Mouse (Mus musculus): ENCODE results near the gene Smc6. TPM values are rescaled to one million over a fixed set of nuclear protein-coding genes. Genes with fewer than 3 reads are reported as not detected.

Gene Smc6
- total and polyA plus RNA-seq, 2 experiments from 2014 or later: 36.0 to 103 TPM

- Histone ChIP-seq H3K9me3 (ENCODE audit: low read length) (no peaks in the 10 kb centered on the region), H3K36me3 (ENCODE audit: insufficient read depth) (peaks cover 31% of the 10 kb centered on the region), H3K27me3 (ENCODE audit: insufficient read depth, low read length) (no peaks in the 10 kb centered on the region), H3K4me1 (ENCODE audit: insufficient read depth) (no peaks in the 10 kb centered on the region), H3K9ac (no peak overlapping the region), H3K4me3 (ENCODE audit: low read depth, low read length) (no peak overlapping the region), H3K4me2 (ENCODE audit: low read depth) (no peak overlapping the region), H3K27ac (ENCODE audit: low read depth, low read length) (no peak overlapping the region)
- WGBS: 76% methylated on average over 6 of the region's 6 CpGs
- ATAC-seq (no peak), DNase-seq (no peak)
- no peak for TF ChIP-seq CTCF (IDR thresholded peaks at IDR 0.05; ENCODE audit: low read depth)
Measured at GRCm38 (mm10) chr12:11317671-11318070, 52.0 kb downstream of the Smc6 start.

DNA sequence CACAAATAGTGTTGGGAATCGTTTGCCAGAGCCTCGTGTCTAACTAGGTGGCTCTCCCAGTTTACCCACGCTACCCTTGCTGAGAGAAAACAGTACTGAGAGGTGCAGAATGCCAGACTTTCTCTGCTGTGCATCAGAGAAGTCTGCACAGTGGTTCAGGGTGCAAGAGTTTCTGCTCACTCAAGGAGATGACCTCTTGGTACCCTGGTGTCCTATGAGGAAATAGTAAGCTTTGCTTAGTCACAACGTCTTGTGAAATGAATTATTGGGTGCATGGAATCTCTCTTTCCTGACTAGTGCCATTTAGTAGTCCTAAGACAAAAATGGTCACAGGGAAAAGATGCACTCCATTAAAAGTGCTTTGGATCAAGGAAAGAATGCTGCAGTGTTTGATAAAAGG is 58.8 kb downstream of the Smc6 start:
- H3K9ac ChIP-seq: no peak overlapping the region
- H3K4me3 ChIP-seq (ENCODE audit: low read depth, low read length): no peak overlapping the region
- no peaks in the 10 kb centered on the region for H3K27me3 ChIP-seq (ENCODE audit: insufficient read depth, low read length)
- no peak overlapping the region for H3K27ac ChIP-seq (ENCODE audit: low read depth, low read length)
- H3K4me2 ChIP-seq (ENCODE audit: low read depth): no peak overlapping the region
- DNase-seq (no peak), ATAC-seq (no peak)
- no peaks in the 10 kb centered on the region for H3K36me3 ChIP-seq (ENCODE audit: insufficient read depth)
- no peaks in the 10 kb centered on the region for H3K4me1 ChIP-seq (ENCODE audit: insufficient read depth)
- TF ChIP-seq CTCF (IDR thresholded peaks at IDR 0.05; ENCODE audit: low read depth): no peak
- H3K9me3 ChIP-seq (ENCODE audit: low read length): no peaks in the 10 kb centered on the region
- 52% methylated on average over 4 of the region's 4 CpGs for WGBS

DNA sequence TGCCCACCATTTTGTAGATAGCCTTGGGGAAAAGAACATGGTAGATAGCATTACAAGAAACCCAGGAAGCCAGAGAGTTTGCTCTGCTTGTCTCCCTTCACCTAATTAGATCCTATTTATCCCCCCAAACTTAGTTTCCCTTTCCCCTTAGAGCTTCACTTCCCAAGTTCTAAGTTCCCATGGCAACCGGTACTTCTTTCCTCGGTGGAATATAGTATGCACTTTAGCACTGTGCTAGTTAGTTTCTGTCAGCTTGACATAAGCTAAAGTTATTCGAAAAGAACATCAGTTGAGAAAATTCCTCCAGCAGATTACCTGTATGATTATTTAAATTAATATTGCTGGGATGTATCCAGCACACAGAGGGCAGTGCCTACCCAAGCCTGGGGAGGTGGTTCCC is 60.8 kb downstream of the Smc6 start:
- no peak overlapping the region for H3K27ac ChIP-seq (ENCODE audit: low read depth, low read length)
- no peak overlapping the region for H3K4me3 ChIP-seq (ENCODE audit: low read depth, low read length)
- WGBS: 72% methylated on average over 3 of the region's 3 CpGs
- TF ChIP-seq CTCF (IDR thresholded peaks at IDR 0.05; ENCODE audit: low read depth): no peak
- H3K9me3 ChIP-seq (ENCODE audit: low read length): no peaks in the 10 kb centered on the region
- H3K4me2 ChIP-seq (ENCODE audit: low read depth): no peak overlapping the region
- DNase-seq (peak; percentile 20), ATAC-seq (peak; percentile 64; the same call in 1 of the 2 replicates)
- no peak overlapping the region for H3K9ac ChIP-seq
- no peaks in the 10 kb centered on the region for H3K4me1 ChIP-seq (ENCODE audit: insufficient read depth)
- H3K36me3 ChIP-seq (ENCODE audit: insufficient read depth): no peaks in the 10 kb centered on the region
- no peaks in the 10 kb centered on the region for H3K27me3 ChIP-seq (ENCODE audit: insufficient read depth, low read length)

GRCm38 (mm10) chr12:11336845-11337244 is 71.2 kb downstream of the Smc6 start:
- Histone ChIP-seq H3K4me2 (ENCODE audit: low read depth) (no peak overlapping the region), H3K27me3 (ENCODE audit: insufficient read depth, low read length) (no peaks in the 10 kb centered on the region), H3K9ac (no peak overlapping the region), H3K4me1 (ENCODE audit: insufficient read depth) (no peaks in the 10 kb centered on the region), H3K27ac (ENCODE audit: low read depth, low read length) (no peak overlapping the region), H3K36me3 (ENCODE audit: insufficient read depth) (no peaks in the 10 kb centered on the region), H3K4me3 (ENCODE audit: low read depth, low read length) (no peak overlapping the region), H3K9me3 (ENCODE audit: low read length) (no peaks in the 10 kb centered on the region)
- ATAC-seq (no peak), DNase-seq (peak; percentile 52)
- 44% methylated on average over 4 of the region's 4 CpGs for WGBS
- peak; percentile 70 for TF ChIP-seq CTCF (IDR thresholded peaks at IDR 0.05; ENCODE audit: low read depth)

GRCm38 (mm10) chr12:11338251-11338650 is 72.6 kb downstream of the Smc6 start:
- H3K4me3 ChIP-seq (ENCODE audit: low read depth, low read length): no peak overlapping the region
- no peak overlapping the region for H3K4me2 ChIP-seq (ENCODE audit: low read depth)
- no peaks in the 10 kb centered on the region for H3K9me3 ChIP-seq (ENCODE audit: low read length)
- no peaks in the 10 kb centered on the region for H3K36me3 ChIP-seq (ENCODE audit: insufficient read depth)
- no peak overlapping the region for H3K27ac ChIP-seq (ENCODE audit: low read depth, low read length)
- WGBS: 93% methylated on average over 2 of the region's 2 CpGs
- no peak overlapping the region for H3K9ac ChIP-seq
- H3K27me3 ChIP-seq (ENCODE audit: insufficient read depth, low read length): no peaks in the 10 kb centered on the region
- no peak for DNase-seq
- no peaks in the 10 kb centered on the region for H3K4me1 ChIP-seq (ENCODE audit: insufficient read depth)
- TF ChIP-seq CTCF (IDR thresholded peaks at IDR 0.05; ENCODE audit: low read depth): no peak
- no peak for ATAC-seq

DNA sequence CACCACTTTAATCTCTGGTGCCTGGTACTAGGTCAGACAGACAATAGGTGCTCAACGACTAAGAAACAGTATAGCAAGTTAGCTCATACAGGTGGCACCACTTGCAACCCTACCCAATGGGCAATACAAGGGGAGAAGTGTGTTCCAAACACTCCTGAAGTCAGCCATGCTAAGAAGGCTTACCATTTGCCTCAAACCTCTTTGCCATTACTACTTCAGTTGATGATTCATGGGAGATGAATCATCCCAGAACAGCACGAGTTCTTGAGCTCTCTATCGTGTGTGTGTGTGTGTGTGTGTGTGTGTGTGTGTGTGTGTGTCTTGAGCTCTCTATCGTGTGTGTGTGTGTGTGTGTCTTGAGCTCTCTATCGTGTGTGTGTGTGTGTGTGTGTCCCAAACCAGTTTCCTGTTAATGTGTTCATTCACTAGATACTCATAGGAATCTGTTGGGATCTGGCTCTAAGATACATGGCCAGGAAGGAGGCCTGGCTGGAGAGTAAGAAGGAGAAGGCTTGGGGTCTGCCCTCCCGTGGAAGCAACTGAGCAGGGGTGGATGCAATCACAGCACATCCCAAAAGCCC is 76.4 kb downstream of the Smc6 start:
- H3K27me3 ChIP-seq (ENCODE audit: insufficient read depth, low read length): no peaks in the 10 kb centered on the region

DNA sequence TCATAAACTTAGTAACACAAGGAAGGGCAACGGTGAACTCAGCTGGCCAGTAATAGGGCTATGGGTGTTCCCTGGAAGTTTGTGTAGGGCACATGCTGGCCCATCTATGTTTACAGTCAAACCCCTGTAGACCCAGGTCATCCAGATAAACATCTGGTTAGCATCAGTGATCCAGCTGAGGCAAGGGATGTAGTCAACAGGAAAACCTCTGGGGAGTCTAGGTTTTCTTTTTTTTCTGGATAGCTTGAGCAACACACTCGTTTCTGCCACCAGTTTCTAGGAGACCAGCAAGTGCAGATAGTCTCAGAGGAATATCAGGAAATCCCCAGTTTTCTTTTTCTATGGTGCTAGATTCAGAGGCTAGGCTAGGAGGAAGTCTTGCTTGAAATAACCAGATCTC is 80.3 kb downstream of the Smc6 start:
- no peak overlapping the region for H3K4me2 ChIP-seq (ENCODE audit: low read depth)
- TF ChIP-seq CTCF (IDR thresholded peaks at IDR 0.05; ENCODE audit: low read depth): no peak
- H3K9me3 ChIP-seq (ENCODE audit: low read length): no peaks in the 10 kb centered on the region
- no peaks in the 10 kb centered on the region for H3K27me3 ChIP-seq (ENCODE audit: insufficient read depth, low read length)
- H3K9ac ChIP-seq: no peak overlapping the region
- H3K36me3 ChIP-seq (ENCODE audit: insufficient read depth): no peaks in the 10 kb centered on the region
- H3K27ac ChIP-seq (ENCODE audit: low read depth, low read length): no peak overlapping the region
- H3K4me1 ChIP-seq (ENCODE audit: insufficient read depth): no peaks in the 10 kb centered on the region
- no peak for DNase-seq
- no peak overlapping the region for H3K4me3 ChIP-seq (ENCODE audit: low read depth, low read length)
- ATAC-seq: no peak
- WGBS: 63% methylated on average over 2 of the region's 2 CpGs

More for the DNA sequence above, 76.4 kb downstream of the Smc6 start:
- TF ChIP-seq CTCF (IDR thresholded peaks at IDR 0.05; ENCODE audit: low read depth): no peak
- H3K36me3 ChIP-seq (ENCODE audit: insufficient read depth): no peaks in the 10 kb centered on the region
- 81% methylated on average over 6 of the region's 6 CpGs for WGBS
- DNase-seq (no peak), ATAC-seq (no peak)
- H3K9me3 ChIP-seq (ENCODE audit: low read length): no peaks in the 10 kb centered on the region
- no peak overlapping the region for H3K4me2 ChIP-seq (ENCODE audit: low read depth)
- H3K27ac ChIP-seq (ENCODE audit: low read depth, low read length): no peak overlapping the region
- H3K9ac ChIP-seq: no peak overlapping the region
- H3K4me3 ChIP-seq (ENCODE audit: low read depth, low read length): no peak overlapping the region
- H3K4me1 ChIP-seq (ENCODE audit: insufficient read depth): no peaks in the 10 kb centered on the region
